Mouse (Mus musculus): ENCODE measurements at regions not wholly inside any gene's neighbourhood (a gene's known extent, or its start where the extent isn't known, plus 50 kb on each side); places are given as distances from the start of the nearest gene placed in this dataset.
A peak's percentile ranks its signal among the peaks of the same experiment; 100 is the strongest.

- no peak for ATAC-seq (replicated peaks; ENCODE audit: poor library complexity)
These were observed 130.9 kb upstream of the Sstr4 start for GRCm38 (mm10) chr2:148264111-148264730.

- no peak for ATAC-seq (replicated peaks; ENCODE audit: poor library complexity)
These were observed 115.9 kb upstream of the Sstr4 start for GRCm38 (mm10) chr2:148279200-148279599.

GRCm38 (mm10) chr2:148290326-148290725 lies 104.8 kb upstream of the Sstr4 start:
- no peak for ATAC-seq (replicated peaks; ENCODE audit: poor library complexity)

DNA sequence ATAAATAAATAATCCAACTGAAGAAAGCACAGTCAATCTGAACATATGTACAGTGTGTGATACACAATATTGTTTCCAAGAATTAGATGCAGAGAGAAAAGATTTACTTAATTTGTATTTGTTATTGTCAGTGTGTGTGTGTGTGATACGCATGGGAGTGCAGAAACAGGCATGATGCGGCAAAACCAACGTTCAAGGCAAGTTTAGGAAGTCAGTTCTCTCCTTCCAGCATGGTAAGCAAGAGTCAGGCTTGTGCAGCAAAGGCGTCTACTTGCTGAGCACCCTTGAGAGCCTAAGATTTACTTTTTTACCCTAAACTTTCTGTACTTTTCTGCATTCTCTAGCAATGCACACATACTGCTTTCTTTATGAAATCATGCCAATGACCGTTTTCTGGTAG lies 102.7 kb upstream of the Sstr4 start:
- no peak for ATAC-seq (replicated peaks; ENCODE audit: poor library complexity)

DNA sequence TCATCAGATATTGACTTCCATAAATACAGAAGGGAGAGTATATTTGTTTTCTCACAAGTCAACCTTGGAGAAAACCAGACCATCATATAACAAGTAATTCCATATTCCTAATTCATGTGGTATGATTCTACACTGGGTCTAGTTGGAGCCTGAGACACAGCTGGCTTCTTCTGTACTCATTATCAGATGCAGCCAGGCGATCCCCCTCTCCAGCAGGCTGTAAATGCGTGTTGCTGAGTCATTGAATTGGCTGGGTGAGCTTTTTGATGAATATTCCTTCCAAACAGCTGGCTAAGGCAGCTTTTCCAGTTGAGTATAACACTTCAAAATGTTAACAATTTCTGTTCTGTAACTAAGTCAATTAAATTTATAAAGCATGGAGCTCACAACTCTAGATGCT lies 102.2 kb upstream of the Sstr4 start:
- no peak for ATAC-seq (replicated peaks; ENCODE audit: poor library complexity)

DNA sequence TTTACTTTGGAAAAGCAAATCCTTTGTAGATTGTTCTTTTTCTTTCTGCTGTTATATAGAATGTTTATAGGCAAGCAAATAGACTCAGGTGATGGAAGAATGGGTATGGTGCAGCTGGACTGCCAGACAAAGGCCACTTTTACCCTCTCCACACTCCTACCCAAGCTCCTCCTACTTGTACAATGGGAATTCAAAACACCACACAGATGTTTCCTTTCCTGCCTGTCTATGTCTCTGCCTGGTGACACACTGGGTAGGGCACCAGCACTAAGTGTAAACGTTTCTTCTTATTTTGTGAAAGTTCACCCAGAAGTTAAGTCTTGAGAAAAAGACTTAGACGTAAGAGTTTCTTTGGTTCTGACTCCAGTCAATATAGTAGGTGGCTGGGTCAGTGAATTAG lies 94.3 kb upstream of the Sstr4 start:
- no peak for ATAC-seq (replicated peaks; ENCODE audit: poor library complexity)

GRCm38 (mm10) chr2:148312255-148312654 lies 82.9 kb upstream of the Sstr4 start:
- ATAC-seq (replicated peaks; ENCODE audit: poor library complexity): no peak

GRCm38 (mm10) chr2:148320896-148321295 lies 74.2 kb upstream of the Sstr4 start:
- ATAC-seq (replicated peaks; ENCODE audit: poor library complexity): no peak

DNA sequence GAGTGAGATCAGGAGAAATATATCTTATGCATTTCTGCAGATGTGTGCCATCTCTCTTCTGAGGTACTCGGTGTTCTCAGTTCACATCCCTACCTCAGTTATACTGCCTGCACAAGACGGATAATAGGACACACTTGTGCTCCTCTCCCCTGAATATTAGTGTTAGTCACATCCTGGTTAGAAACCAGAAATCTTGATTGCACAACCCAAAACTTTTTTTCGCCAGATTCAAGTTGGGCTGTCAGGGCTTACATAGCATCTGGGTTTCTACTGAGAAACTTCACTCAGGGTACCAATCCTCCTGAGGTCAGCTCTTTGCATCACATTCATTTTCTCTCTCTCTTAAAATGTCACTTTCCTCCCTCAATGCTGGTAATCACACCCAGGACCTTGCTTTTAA lies 69.8 kb upstream of the Sstr4 start:
- no peak for ATAC-seq (replicated peaks; ENCODE audit: poor library complexity)

DNA sequence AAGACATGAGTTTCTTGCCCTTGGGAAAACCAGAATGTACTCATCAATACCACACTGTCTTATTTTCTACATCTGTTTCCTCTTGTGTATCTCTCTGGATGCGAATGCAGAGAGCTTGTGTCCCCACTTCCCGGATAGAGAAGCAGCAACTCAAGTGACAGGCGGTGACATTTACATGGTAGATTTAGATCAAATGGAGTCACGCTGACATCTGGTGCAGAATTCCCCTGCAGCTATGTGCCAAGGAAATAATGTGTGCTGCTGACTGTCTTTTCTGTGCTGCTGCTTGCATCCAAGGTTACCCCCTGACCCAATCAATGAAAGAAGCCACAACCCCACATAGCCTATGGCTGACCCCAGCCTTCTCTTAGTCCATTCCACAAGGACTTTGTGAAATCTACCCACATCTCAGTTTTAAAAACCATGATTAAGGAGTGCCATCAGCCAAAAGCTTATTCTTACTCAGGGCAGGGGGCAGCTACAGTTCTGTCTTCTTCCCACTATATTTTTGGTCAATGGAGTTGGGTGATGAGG lies 69.2 kb upstream of the Sstr4 start:
- no peak for ATAC-seq (replicated peaks; ENCODE audit: poor library complexity)

DNA sequence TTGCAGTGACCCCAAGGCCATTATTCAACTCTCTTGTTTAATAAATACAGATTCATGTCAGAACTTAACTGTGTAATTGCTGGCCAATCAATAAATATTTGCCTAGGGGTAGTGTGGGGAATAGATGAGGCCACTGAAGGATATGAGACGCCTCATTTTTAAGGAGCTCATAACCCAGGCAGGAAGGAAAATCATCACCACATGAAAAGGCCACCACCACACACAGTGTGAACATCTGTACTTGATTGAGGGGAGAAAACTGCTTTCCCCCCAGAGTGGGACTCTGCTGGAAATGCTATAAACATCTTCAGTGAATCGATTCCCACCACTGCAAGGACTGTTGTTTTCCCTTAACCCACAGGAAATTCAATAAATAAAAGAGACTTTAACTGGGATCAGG lies 68.7 kb upstream of the Sstr4 start:
- ATAC-seq (replicated peaks; ENCODE audit: poor library complexity): no peak

- no peak for ATAC-seq (replicated peaks; ENCODE audit: poor library complexity)
These were observed 67.6 kb upstream of the Sstr4 start for GRCm38 (mm10) chr2:148327552-148327951.

DNA sequence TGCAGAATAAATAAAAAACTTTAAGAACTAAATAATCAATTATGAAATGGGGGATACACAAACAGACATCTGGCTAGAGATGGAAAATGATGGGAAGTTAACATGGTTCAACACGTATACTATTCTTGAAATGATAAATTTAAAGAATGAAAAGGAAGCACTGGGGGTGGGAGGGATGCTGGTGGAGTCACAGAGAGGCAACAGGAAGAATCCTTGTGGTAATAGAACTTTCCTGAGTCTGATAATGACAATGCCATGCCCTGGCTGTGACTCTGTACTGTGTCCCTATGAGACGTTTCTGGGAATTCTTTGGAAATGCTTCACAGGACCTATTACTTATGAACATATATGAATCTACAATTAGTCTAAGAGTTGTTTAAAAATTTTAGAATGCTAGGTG lies 64.8 kb upstream of the Sstr4 start:
- no peak for ATAC-seq (replicated peaks; ENCODE audit: poor library complexity)

DNA sequence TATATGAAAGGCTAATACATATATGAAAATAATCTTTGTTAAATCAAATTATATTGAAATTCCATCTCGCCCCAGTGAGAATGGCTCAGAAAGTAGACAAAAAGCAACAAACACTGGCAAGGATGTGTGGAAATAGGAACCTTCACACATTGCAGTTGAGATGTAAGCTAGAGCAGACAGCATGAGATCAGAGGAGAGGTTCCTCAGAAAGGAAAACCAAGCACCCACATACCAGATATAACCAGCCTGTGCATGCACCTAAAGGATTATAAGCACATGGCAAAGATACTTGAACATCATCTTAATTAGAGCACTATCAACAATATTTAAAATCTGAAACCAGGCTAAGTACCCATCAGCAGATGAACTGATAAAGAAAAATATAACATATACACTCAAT lies 60.6 kb upstream of the Sstr4 start:
- ATAC-seq (replicated peaks; ENCODE audit: poor library complexity): no peak

DNA sequence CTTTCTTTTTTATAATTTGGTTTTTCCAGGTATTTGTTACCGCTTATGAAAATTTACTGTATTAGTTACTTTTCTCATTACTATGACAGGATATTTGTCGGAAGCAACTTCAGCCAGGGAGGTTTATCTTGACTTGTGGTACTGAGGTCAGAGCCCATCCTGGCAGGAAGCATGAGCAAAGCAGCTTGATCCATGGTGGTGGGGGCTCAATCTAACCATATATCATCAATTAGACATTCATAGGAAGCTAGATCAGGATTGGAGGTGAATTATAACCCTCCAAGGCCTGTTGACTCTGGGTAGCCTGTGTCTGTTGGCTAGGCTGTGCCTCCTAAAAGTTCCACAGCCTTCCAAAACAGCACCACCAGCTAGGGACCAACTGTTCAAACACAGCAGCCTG lies 58.5 kb upstream of the Sstr4 start:
- ATAC-seq (replicated peaks; ENCODE audit: poor library complexity): no peak

- peak; percentile 58 for ATAC-seq (replicated peaks; ENCODE audit: poor library complexity)
These were observed 56.8 kb upstream of the Sstr4 start for GRCm38 (mm10) chr2:148338308-148338768.

DNA sequence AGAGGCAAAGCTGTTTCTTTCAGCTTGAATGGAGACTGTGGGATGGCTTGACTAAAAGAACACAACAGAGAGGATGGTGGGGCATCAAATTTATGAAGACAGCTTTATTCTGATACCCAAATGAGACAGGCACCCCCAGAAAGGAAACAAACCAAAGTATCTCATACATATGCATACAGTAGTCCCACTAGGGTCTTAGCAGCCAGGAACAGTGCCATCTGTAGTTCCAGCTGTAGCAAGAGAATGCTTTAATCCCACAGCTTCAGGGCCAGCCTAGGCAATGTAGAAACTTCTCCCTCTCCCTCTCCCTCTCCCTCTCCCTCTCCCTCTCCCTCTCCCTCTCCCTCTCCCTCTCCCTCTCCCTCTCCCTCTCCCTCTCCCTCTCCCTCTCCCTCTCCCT lies 56.2 kb upstream of the Sstr4 start:
- ATAC-seq (replicated peaks; ENCODE audit: poor library complexity): no peak

DNA sequence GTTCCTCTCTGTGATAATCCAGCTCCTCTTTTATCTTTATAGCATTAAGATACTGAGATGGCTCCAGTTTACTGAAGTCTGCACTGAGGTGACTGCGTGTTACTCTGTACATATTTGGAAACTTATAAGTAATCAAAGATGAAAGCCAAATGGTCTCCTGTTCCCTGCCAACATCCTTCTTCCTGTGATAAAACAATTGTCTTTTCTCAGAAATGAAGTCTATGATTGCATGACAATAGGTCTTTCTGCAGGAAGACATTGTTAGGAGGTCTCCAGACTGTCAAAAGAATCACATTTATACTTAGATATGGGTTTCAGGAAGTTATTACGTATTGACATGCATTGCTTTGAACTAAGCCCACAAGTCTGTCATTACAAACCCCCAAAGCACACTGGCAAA lies 51.0 kb upstream of the Sstr4 start:
- ATAC-seq (replicated peaks; ENCODE audit: poor library complexity): no peak
